Mouse (Mus musculus) megakaryocyte, embryonic 14.5 days (primary cell): ENCODE measurements around the gene H2afx.

Source experiments
- FLI1 ChIP-seq: IDR thresholded peaks from 2 replicates; pipeline ENCODE4 v1.6.1; 2012; ENCODE audit warnings: low read length, inconsistent platforms, mixed read lengths
- GATA1 ChIP-seq: IDR thresholded peaks from 3 replicates; pipeline ENCODE4 v1.6.1; 2012; ENCODE audit warnings: mixed read lengths, low read length, inconsistent platforms, borderline replicate concordance

- TF ChIP-seq GATA1 (no peak), FLI1 (no peak)
Measured at GRCm38 (mm10) chr9:44307248-44307647, 27.2 kb upstream of the H2afx start.
